Mouse (Mus musculus) skeletal muscle tissue, postnatal 0 days (tissue): Measurements from ENCODE around the gene Zfp456. TPM values are rescaled to one million over a fixed set of nuclear protein-coding genes. Genes with fewer than 3 reads are reported as not detected.

Experiments
- polyA plus RNA-seq: library from polyadenylated mRNA; unstranded; fragments of >200 nt; fragmentation: Nextera tagmentation; extraction: Ambion mirVana; gene quantifications from 2 replicates; pipeline ENCODE4 v1.2.1, GENCODE M21; 2015

The Zfp456 gene
- polyA plus RNA-seq = 0.22 and 0.65 TPM in 2 replicates

GRCm38 (mm10) chr13:67375050-67375911 is at the start of gene Zfp456, which contains the start of gene Gm28041:
Gene Zfp456, minus strand, starts transcription at chr13:67375810.
Gene Gm28041, minus strand, starts transcription at chr13:67375733.

GRCm38 (mm10) chr13:67421207-67421857 is 45.7 kb upstream of the Zfp456 start, which contains the start of gene Zfp459:
Gene Zfp459, minus strand, starts transcription at chr13:67421418.

GRCm38 (mm10) chr13:67399183-67399903 is 23.7 kb upstream of the Zfp456 start, which contains the start of gene Zfp429:
Gene Zfp429, minus strand, starts transcription at chr13:67399819.

DNA sequence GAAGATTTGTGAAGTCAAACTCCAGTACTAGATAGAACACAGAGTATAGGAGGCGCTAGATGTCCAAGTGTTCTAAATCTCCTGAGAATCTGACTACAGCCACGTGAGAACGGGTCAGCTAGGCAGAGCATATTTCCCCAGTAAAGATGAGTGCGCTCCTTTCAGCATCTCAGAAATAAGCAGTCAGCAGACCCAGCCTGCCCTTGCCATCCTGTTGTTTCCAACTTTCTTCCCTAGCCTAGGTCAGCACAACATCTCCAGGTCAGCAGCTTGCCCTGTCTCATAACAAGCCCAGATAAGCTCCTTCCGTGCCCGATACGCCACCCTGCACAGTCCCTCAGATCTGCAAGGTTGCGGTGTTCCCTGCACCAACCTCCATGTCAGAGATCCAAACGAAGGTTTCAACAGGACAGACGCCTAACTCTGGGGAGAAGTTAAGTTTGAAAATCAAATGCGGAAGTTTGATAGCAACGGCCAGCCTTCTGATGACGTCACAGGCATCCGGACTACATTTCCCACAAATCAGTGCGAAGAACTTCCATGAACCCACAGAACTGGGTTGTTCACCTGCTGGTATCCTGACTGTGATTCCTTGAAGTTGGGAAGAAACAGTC is 15.4 kb downstream of the Zfp456 start, which contains the start of the genes Gm28044 and Zfp953:
Gene Gm28044, minus strand, starts transcription at position 406 of the 614 bp plus-strand sequence.
Gene Zfp953, minus strand, starts transcription at position 475 of the 614 bp plus-strand sequence.

DNA sequence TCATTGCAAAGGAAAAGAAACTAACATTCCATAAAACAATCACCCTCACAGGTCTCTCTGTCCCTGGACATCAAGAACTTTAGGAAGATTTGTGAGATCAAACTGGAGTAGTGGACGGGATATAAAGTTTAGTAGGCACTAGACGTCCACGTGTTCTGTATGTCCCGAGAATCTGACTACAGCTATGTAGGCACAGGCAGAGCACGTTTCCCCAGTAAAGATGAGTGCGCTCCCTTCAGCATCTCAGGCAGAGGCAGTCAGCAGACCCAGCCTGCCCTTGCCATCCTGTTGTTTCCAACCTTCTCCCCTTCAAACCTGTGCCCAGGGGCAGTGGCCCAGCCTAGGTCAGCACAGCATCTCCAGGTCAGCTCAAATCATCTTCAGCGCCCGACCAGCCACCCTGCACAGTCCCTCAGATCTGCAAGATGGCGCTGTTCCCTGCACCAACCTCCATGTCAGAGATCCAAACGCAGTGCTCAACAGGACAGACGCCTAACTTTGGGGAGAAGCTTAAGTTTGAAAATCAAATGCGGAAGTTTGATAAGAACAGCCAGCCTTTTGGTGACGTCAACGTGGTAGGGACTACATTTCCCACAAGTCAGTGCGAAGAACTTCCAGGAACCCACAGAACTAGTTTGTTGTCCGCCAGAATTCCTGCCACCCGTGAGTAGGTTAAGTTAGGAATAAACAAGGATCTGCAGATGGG is 43.4 kb downstream of the Zfp456 start, which contains the start of gene Zfp595:
Gene Zfp595, minus strand, starts transcription at position 552 of the 706 bp plus-strand sequence.

Other genes starting within 250 kb of the Zfp456 start
- gene Rsl1, start 202.6 kb downstream of the Zfp456 start, polyA plus RNA-seq = 2.4 and 2.6 TPM in 2 replicates
- 0.56 and 0.71 TPM in 2 replicates for gene Zfp455, start 181.3 kb downstream of the Zfp456 start, polyA plus RNA-seq
- gene Zfp458, start 97.3 kb downstream of the Zfp456 start, polyA plus RNA-seq = 0.56 and 0.71 TPM in 2 replicates
- 0.34 and 0.73 TPM in 2 replicates for gene Zfp457, start 69.3 kb downstream of the Zfp456 start, polyA plus RNA-seq
- 0.62 and 0.69 TPM in 2 replicates for gene Zfp595, start 43.2 kb downstream of the Zfp456 start, polyA plus RNA-seq
- gene Gm28044, start 15.3 kb downstream of the Zfp456 start, polyA plus RNA-seq = not detected in 2 replicates
- gene Zfp953, start 15.2 kb downstream of the Zfp456 start, polyA plus RNA-seq = 0.37 and 0.41 TPM in 2 replicates
- gene Gm28041, start 77 bp downstream of the Zfp456 start, polyA plus RNA-seq = 0.19 TPM in 1 of 2 replicates, not detected in the other
- 1.6 and 3.1 TPM in 2 replicates for gene Zfp429, start 24.0 kb upstream of the Zfp456 start, polyA plus RNA-seq
- 0.06 and 0.13 TPM in 2 replicates for gene Zfp459, start 45.6 kb upstream of the Zfp456 start, polyA plus RNA-seq
- gene Zfp874a, start 75.8 kb upstream of the Zfp456 start, polyA plus RNA-seq = 3.9 and 5.3 TPM in 2 replicates
- 1.8 and 2.6 TPM in 2 replicates for gene Zfp874b, start 108.4 kb upstream of the Zfp456 start, polyA plus RNA-seq
- 4.0 and 4.8 TPM in 2 replicates for gene Zfp58, start 124.7 kb upstream of the Zfp456 start, polyA plus RNA-seq
- gene Gm26965, start 150.3 kb upstream of the Zfp456 start, polyA plus RNA-seq = not detected in 2 replicates
- gene Zfp87, start 150.4 kb upstream of the Zfp456 start, polyA plus RNA-seq = 11.6 and 13.0 TPM in 2 replicates
- gene Zfp748, start 178.0 kb upstream of the Zfp456 start, polyA plus RNA-seq = 2.9 and 3.0 TPM in 2 replicates
- 1.2 and 1.8 TPM in 2 replicates for gene Zfp729b, start 233.9 kb upstream of the Zfp456 start, polyA plus RNA-seq